Mouse (Mus musculus): Measurements from ENCODE around the gene Gm13757. TPM values are rescaled to one million over a fixed set of nuclear protein-coding genes. Genes with fewer than 3 reads are reported as not detected.
"Not testable (repeated sequence)": the region's sequence is repeated elsewhere in the genome, so short reads cannot be mapped to it uniquely, and the experiment has no call there.

Gm13757 gene
- not detected in 2 replicates for polyA plus RNA-seq (2012; rRNA removed)

GRCm38 (mm10) chr2:88449031-88449430 is at the start of gene Gm13757:
TSS of gene Gm13757 (minus strand) at chr2:88449131.
- DNase-seq (ENCODE audit: extremely low spot score in 1 of 2, low spot score in 1 of 2) = no peak

DNA sequence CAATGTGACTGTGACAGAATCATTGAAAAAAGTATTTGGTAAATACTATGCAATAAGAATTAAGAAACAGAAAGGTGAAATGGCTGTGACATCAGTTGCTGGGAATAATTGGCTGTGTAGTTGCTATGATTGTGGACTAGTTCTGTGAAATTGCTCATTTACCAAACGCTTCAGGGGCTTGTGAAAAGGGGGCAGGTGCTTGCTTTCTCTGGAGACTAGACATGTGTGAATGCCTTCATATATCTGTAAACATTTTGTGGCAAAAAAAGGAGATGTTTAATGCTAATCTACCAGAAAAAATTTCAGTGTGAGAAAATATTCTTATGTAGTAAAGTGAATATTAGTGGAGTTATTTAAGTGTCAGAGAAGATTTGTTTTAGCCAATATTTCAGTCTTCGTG is 44.1 kb upstream of the Gm13757 start, which contains the start of gene Olfr1185-ps1:
Olfr1185-ps1 (plus strand) TSS at position 301 of the 400 bp plus-strand sequence.
- no peak for DNase-seq (ENCODE audit: extremely low spot score in 1 of 2, low spot score in 1 of 2)

DNA sequence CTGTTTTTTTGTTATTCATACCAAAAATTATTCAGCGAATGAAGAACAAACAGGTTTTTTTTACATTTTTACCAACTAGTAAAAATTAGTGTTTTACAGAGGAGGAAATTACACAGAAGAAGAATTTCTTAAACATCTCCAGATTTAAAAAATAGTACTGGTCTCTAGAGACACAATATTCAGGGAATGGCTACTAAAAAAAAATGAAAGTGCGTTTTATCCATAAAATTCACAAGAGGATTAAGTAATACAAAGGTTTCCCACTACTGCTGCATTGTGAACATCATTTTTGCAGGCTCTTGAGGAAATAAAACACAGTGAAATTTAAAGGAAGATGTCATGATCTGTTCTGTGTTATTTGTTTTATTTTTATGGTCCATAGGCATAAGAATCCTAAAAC is 34.4 kb upstream of the Gm13757 start, which contains the start of gene Olfr1184:
Olfr1184 (plus strand) TSS at position 301 of the 400 bp plus-strand sequence.
- no peak for DNase-seq (ENCODE audit: extremely low spot score in 1 of 2, low spot score in 1 of 2)

DNA sequence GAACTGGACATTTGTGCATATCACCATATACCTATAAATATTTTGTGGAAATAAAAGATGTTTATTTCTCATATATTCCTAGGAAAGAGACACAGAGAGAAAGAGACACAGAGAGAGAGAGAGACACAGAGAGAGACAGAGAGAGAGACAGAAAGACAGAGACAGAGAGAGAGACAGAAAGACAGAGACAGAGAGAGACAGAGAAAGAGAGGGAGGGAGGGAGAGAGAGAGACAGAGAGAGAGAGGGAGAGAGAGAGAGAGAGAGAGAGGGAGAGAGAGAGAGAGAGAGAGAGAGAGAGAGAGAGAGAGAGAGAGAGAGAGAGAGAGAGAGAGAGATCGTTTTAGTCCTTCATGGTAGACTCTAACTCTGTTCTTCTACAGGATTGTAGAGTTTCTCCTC is 5.6 kb upstream of the Gm13757 start, which contains the start of gene Olfr1183:
Olfr1183 (plus strand) TSS at position 301 of the 400 bp plus-strand sequence.
- DNase-seq (ENCODE audit: extremely low spot score in 1 of 2, low spot score in 1 of 2) = not testable (repeated sequence)

GRCm38 (mm10) chr2:88426071-88426470 is 22.9 kb downstream of the Gm13757 start, which contains the start of gene Olfr1181:
TSS of gene Olfr1181 (minus strand) at chr2:88426171.
- no peak for DNase-seq (ENCODE audit: extremely low spot score in 1 of 2, low spot score in 1 of 2)

- no peak for DNase-seq (ENCODE audit: extremely low spot score in 1 of 2, low spot score in 1 of 2)
Observed at GRCm38 (mm10) chr2:88419051-88419450, 29.9 kb downstream of the Gm13757 start, which contains the start of gene Olfr1180. TSS of gene Olfr1180 (minus strand) at chr2:88419151.

- DNase-seq (ENCODE audit: extremely low spot score in 1 of 2, low spot score in 1 of 2) = no peak
Observed at GRCm38 (mm10) chr2:88406353-88406752, 42.6 kb downstream of the Gm13757 start, which contains the start of gene Olfr1179. TSS of gene Olfr1179 (minus strand) at chr2:88406453.

Other genes with a start within 250 kb of the Gm13757 start
- gene Olfr1170, start 220.8 kb downstream of the Gm13757 start, polyA plus RNA-seq (2012; rRNA removed) = not detected in 2 replicates
- gene Olfr1173, start 169.3 kb downstream of the Gm13757 start, polyA plus RNA-seq (2012; rRNA removed) = not detected in 2 replicates
- gene Olfr1174-ps, start 134.0 kb downstream of the Gm13757 start, polyA plus RNA-seq (2012; rRNA removed) = not detected in 2 replicates
- not detected in 2 replicates for gene Olfr1175-ps, start 121.9 kb downstream of the Gm13757 start, polyA plus RNA-seq (2012; rRNA removed)
- 0.02 TPM in 1 of 2 replicates, not detected in the other for gene Olfr1176, start 112.4 kb downstream of the Gm13757 start, polyA plus RNA-seq (2012; rRNA removed)
- not detected in 2 replicates for gene Olfr1177-ps, start 102.6 kb downstream of the Gm13757 start, polyA plus RNA-seq (2012; rRNA removed)
- not detected in 2 replicates for gene Olfr1178, start 62.1 kb downstream of the Gm13757 start, polyA plus RNA-seq (2012; rRNA removed)
- gene Olfr1179, start 42.7 kb downstream of the Gm13757 start, polyA plus RNA-seq (2012; rRNA removed) = not detected in 2 replicates
- not detected in 2 replicates for gene Olfr1180, start 30.0 kb downstream of the Gm13757 start, polyA plus RNA-seq (2012; rRNA removed)
- gene Olfr1181, start 23.0 kb downstream of the Gm13757 start, polyA plus RNA-seq (2012; rRNA removed) = not detected in 2 replicates
- gene Olfr1183, start 5.7 kb upstream of the Gm13757 start, polyA plus RNA-seq (2012; rRNA removed) = not detected in 2 replicates
- not detected in 2 replicates for gene Olfr1184, start 34.5 kb upstream of the Gm13757 start, polyA plus RNA-seq (2012; rRNA removed)
- not detected in 2 replicates for gene Olfr1185-ps1, start 44.2 kb upstream of the Gm13757 start, polyA plus RNA-seq (2012; rRNA removed)
- not detected in 2 replicates for gene Olfr1186, start 69.4 kb upstream of the Gm13757 start, polyA plus RNA-seq (2012; rRNA removed)
- not detected in 2 replicates for gene Olfr1188, start 107.8 kb upstream of the Gm13757 start, polyA plus RNA-seq (2012; rRNA removed)
- not detected in 2 replicates for gene Olfr1189, start 137.3 kb upstream of the Gm13757 start, polyA plus RNA-seq (2012; rRNA removed)
- not detected in 2 replicates for gene Olfr1191-ps1, start 191.4 kb upstream of the Gm13757 start, polyA plus RNA-seq (2012; rRNA removed)
- not detected in 2 replicates for gene Olfr1192-ps1, start 199.4 kb upstream of the Gm13757 start, polyA plus RNA-seq (2012; rRNA removed)
- gene Olfr1193, start 226.5 kb upstream of the Gm13757 start, polyA plus RNA-seq (2012; rRNA removed) = not detected in 2 replicates
- not detected in 2 replicates for gene Olfr1195, start 240.1 kb upstream of the Gm13757 start, polyA plus RNA-seq (2012; rRNA removed)